Mouse (Mus musculus): ENCODE results near the gene Pten. TPM values are rescaled to one million over a fixed set of nuclear protein-coding genes. Genes with fewer than 3 reads are reported as not detected.

Pten gene
- polyA plus RNA-seq, 1 experiment from 2014 or later = 13.7 TPM

- no peaks in the 10 kb centered on the region for H3K4me1 ChIP-seq
- WGBS = 91% methylated on average over 2 of the region's 2 CpGs
Measured at GRCm38 (mm10) chr19:32829871-32830270, 72.6 kb downstream of the Pten start.

DNA sequence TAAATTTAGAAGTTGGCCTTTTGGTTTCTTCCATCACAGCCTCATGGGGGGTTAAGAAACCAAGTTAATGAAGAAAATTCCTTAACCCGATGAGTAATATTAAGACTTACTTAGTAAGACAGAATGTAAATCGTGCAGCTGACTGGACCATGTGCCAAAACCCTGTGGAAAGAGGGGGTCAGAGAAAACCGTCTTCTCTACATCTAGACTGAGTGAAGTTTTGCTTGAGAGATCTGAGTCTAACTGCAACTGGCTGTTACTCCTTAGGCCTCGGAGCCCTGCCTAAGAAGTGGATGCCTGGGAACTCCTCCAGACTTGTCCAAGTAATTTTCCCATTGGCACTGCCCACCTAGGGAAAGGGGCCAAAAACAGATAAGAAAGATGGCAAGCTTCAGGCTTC, 74.0 kb downstream of the Pten start:
- H3K36me3 ChIP-seq = no peaks in the 10 kb centered on the region
- H3K4me1 ChIP-seq = no peaks in the 10 kb centered on the region
- H3K27ac ChIP-seq (replicated peaks) = no peak overlapping the region
- H3K9me3 ChIP-seq = no peaks in the 10 kb centered on the region
- H3K27me3 ChIP-seq = no peaks in the 10 kb centered on the region
- ATAC-seq (ENCODE audit: low FRiP score, low read depth) = no peak
- WGBS = 93% methylated on average over 4 of the region's 4 CpGs
- no peak overlapping the region for H3K9ac ChIP-seq (replicated peaks)
- H3K4me3 ChIP-seq = no peak overlapping the region
- no peak overlapping the region for H3K4me2 ChIP-seq (replicated peaks)

More at GRCm38 (mm10) chr19:32829871-32830270, 72.6 kb downstream of the Pten start:
- Histone ChIP-seq H3K9ac (replicated peaks) (no peak overlapping the region), H3K4me3 (no peak overlapping the region), H3K9me3 (no peaks in the 10 kb centered on the region), H3K27ac (replicated peaks) (no peak overlapping the region), H3K27me3 (no peaks in the 10 kb centered on the region), H3K36me3 (no peaks in the 10 kb centered on the region), H3K4me2 (replicated peaks) (no peak overlapping the region)
- ATAC-seq (ENCODE audit: low FRiP score, low read depth) = no peak

DNA sequence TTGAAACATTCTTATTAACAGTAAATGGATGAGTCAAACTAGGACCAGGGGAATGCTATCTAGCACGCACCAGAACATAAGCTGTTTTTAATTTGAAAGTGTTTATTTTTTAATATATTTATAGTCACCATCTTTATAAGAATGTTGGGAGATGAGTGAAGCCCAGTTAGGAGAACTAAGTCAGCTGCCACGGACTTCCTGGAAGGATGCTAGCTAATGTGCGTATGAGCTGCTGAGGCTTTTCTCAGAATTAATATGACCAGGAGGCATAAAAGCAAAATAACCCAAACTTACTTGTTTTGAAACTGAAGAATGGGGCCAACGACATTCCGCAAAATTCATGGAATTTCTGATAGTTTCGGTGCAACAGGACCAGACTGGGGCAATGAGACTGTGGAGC, 83.2 kb downstream of the Pten start:
- H3K4me3 ChIP-seq = no peak overlapping the region
- H3K36me3 ChIP-seq = no peaks in the 10 kb centered on the region
- H3K27ac ChIP-seq (replicated peaks) = no peak overlapping the region
- no peaks in the 10 kb centered on the region for H3K27me3 ChIP-seq
- H3K4me1 ChIP-seq = no peaks in the 10 kb centered on the region
- WGBS = 92% methylated on average over 6 of the region's 6 CpGs
- no peak overlapping the region for H3K9ac ChIP-seq (replicated peaks)
- ATAC-seq (ENCODE audit: low FRiP score, low read depth) = no peak
- H3K9me3 ChIP-seq = 0 out of 2 replicates have a peak, but pooled peaks cover 4% of the 10 kb centered on the region
- no peak overlapping the region for H3K4me2 ChIP-seq (replicated peaks)

DNA sequence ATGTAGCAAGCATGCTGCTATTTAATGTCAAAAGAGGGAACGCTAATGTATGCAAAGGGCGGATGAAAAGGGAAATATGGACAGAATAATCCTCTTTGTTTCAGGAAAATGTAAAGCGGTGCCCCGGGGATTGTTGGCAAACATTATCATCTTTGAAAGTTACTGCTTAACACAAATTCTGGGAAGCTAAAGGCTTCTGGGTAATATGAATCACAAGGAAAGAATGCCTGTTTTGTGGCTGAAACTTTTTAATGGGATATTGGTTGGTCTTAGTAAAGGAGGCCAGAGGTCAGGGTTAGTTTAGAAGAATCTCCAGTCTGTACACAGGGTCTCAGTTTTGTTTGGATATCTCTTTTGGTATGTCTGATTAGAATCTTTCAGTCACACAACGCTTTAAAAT, 87.2 kb downstream of the Pten start:
- H3K9ac ChIP-seq (replicated peaks) = no peak overlapping the region
- H3K4me3 ChIP-seq = no peak overlapping the region
- WGBS = 74% methylated on average over 5 of the region's 5 CpGs
- no peak overlapping the region for H3K27ac ChIP-seq (replicated peaks)
- H3K36me3 ChIP-seq = no peaks in the 10 kb centered on the region
- no peaks in the 10 kb centered on the region for H3K27me3 ChIP-seq
- H3K4me1 ChIP-seq = no peaks in the 10 kb centered on the region
- H3K4me2 ChIP-seq (replicated peaks) = no peak overlapping the region
- H3K9me3 ChIP-seq = no peaks in the 10 kb centered on the region
- no peak for ATAC-seq (ENCODE audit: low FRiP score, low read depth)

GRCm38 (mm10) chr19:32848041-32848440, 90.7 kb downstream of the Pten start:
- Histone ChIP-seq H3K9me3 (no peaks in the 10 kb centered on the region), H3K27ac (replicated peaks) (no peak overlapping the region), H3K27me3 (no peaks in the 10 kb centered on the region), H3K4me3 (no peak overlapping the region), H3K9ac (replicated peaks) (no peak overlapping the region), H3K4me1 (no peaks in the 10 kb centered on the region), H3K36me3 (no peaks in the 10 kb centered on the region), H3K4me2 (replicated peaks) (no peak overlapping the region)
- ATAC-seq (ENCODE audit: low FRiP score, low read depth) = no peak
- 82% methylated on average over 3 of the region's 3 CpGs for WGBS

DNA sequence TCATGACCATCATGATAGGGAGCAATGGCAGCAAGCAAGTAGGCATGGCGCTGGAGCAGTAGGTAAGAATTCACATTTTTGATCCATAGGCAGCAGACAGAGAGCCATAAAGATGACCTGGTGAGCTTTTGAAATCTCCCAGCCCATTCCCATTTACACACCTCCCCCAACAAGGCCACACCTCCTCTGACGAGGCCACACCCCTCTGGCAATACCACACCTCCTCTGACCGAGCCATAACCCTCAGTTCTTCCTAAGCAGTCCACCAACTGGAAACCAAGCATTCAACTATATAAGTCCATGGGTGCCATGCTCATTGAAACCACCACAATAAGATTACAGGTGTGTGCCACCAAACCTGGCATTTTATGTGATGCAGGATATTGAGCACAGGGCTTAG, 95.0 kb downstream of the Pten start:
- no peaks in the 10 kb centered on the region for H3K27me3 ChIP-seq
- no peak overlapping the region for H3K9ac ChIP-seq (replicated peaks)
- no peak for ATAC-seq (ENCODE audit: low FRiP score, low read depth)
- H3K4me2 ChIP-seq (replicated peaks) = no peak overlapping the region
- no peaks in the 10 kb centered on the region for H3K9me3 ChIP-seq
- H3K36me3 ChIP-seq = no peaks in the 10 kb centered on the region
- WGBS = 77% methylated on average over 3 of the region's 3 CpGs
- H3K27ac ChIP-seq (replicated peaks) = no peak overlapping the region
- H3K4me1 ChIP-seq = no peaks in the 10 kb centered on the region
- no peak overlapping the region for H3K4me3 ChIP-seq

DNA sequence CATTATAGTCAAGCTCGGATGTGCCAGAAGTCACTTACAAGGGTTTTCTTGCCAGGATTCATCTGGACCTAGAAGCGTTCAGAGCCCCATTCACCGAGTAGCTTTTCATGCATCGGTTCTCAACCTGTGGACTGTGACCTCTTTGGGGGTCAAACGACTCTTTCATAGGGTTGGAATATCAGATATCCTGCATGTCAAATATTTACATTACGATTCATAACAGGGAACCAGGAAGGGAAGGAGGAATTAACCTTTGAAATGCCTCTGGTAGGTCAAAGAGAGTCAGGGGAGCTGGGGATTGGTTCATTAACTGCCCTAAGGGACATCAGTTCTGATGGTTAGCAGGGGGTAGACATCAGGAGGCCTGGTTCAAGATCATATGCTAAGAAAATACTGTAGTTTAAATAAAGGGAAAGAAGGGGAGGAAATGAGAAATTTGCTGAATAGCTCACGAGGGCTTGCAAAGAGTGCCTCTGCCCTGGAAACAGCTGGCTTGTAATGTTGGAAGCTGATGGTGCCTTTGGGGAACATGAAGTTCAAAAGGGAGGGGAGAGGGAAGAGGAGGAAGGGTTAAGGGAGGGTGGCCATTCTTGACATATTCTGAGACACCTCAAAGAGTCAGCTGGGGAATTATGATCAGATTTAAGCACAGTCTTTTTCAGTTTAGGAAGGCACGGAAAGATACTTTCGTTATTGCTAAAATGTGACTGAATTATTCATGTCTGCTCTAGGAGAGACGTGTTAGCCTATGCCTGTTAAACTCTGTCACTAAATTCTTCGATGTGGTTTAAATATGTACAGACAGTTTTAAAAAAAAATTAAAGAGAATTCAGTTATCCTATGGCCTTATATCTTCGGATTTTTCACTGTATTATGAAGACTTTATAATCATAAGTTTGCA, 104.6 kb downstream of the Pten start:
- 75% methylated on average over 12 of the region's 12 CpGs for WGBS
- H3K36me3 ChIP-seq = no peaks in the 10 kb centered on the region
- H3K4me2 ChIP-seq (replicated peaks) = no peak overlapping the region
- peaks cover 5% of the 10 kb centered on the region for H3K4me1 ChIP-seq
- H3K4me3 ChIP-seq = no peak overlapping the region
- no peak overlapping the region for H3K9ac ChIP-seq (replicated peaks)
- no peaks in the 10 kb centered on the region for H3K9me3 ChIP-seq
- no peak overlapping the region for H3K27ac ChIP-seq (replicated peaks)
- ATAC-seq (ENCODE audit: low FRiP score, low read depth) = no peak
- H3K27me3 ChIP-seq = 0 out of 2 replicates have a peak, but pooled peaks cover 11% of the 10 kb centered on the region

- Histone ChIP-seq H3K9me3 (no peaks in the 10 kb centered on the region), H3K4me1 (peaks cover 14% of the 10 kb centered on the region), H3K4me3 (peak overlapping the region; percentile 25), H3K27ac (replicated peaks) (no peak overlapping the region), H3K9ac (replicated peaks) (no peak overlapping the region), H3K4me2 (replicated peaks) (peak overlapping the region; percentile 53), H3K36me3 (no peaks in the 10 kb centered on the region), H3K27me3 (peaks cover 14% of the 10 kb centered on the region; the same call in 1 of the 2 replicates)
- peak; percentile 63 for ATAC-seq (ENCODE audit: low FRiP score, low read depth)
- WGBS = 2% methylated on average over 13 of the region's 13 CpGs
Measured at GRCm38 (mm10) chr19:32866765-32867164, 109.5 kb downstream of the Pten start.

DNA sequence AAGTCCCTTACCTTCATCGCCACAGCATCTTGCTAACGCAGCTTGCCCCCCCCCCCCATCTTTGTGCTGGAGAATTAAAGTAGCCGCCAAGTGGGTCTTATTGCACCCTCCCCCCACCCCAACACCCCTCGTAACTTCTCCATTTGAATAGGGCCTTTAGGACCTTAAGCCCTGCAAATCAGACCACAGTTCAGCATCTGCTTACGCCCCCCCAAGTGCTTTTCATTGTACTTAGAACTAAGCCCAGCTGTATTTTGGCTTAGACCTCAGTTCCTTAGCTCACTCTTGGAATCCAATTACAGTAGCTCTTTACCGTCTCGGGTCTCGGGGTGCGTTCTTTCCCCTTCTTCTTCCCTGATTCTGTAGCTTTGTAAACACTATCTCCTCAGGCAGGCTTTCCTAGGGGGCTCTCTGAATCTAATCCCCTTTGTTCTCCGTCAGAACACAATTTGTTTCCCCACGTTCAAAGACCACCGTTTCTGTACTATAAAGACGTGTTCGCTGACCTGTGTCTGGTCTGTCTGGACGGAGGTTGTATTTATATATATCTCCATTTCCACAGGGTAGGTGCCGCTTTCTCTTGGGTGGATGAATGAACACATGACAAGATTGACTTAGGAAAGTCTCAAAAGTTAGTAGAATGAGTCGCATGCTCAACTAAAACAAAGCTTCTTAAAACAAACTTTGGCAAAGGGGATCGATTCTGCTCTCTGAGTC, 110.0 kb downstream of the Pten start:
- no peaks in the 10 kb centered on the region for H3K36me3 ChIP-seq
- H3K27ac ChIP-seq (replicated peaks) = no peak overlapping the region
- peak overlapping the region; percentile 53 for H3K4me2 ChIP-seq (replicated peaks)
- peak; percentile 78 for ATAC-seq (ENCODE audit: low FRiP score, low read depth)
- H3K4me3 ChIP-seq = peak overlapping the region; percentile 25
- under 1% methylated on average over 18 of the region's 18 CpGs for WGBS
- peaks cover 14% of the 10 kb centered on the region; the same call in 1 of the 2 replicates for H3K27me3 ChIP-seq
- H3K9me3 ChIP-seq = no peaks in the 10 kb centered on the region
- peaks cover 14% of the 10 kb centered on the region for H3K4me1 ChIP-seq
- H3K9ac ChIP-seq (replicated peaks) = no peak overlapping the region

DNA sequence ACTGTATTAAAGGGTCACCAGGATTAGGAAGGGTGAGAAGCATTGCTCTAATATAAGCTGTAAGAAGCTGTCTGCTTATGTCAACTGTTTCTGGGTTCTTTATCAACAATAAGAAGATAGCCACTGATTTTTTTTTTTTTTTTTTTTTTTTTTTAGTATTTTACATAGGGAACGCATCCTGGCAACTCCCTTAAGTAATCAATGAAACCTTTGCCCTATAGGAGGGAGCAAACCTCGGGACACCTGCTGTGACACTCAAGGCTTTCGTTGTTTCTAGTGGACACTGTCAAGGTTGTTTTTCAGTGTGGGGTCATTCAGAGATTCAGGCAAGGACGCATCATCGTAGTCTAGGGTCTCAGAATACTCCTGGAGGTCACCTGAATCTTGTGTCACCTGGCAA, 111.3 kb downstream of the Pten start:
- Histone ChIP-seq H3K9ac (replicated peaks) (no peak overlapping the region), H3K9me3 (no peaks in the 10 kb centered on the region), H3K4me3 (no peak overlapping the region), H3K36me3 (no peaks in the 10 kb centered on the region), H3K27ac (replicated peaks) (no peak overlapping the region), H3K4me2 (replicated peaks) (no peak overlapping the region), H3K4me1 (peaks cover 14% of the 10 kb centered on the region), H3K27me3 (peaks cover 14% of the 10 kb centered on the region; the same call in 1 of the 2 replicates)
- ATAC-seq (ENCODE audit: low FRiP score, low read depth) = no peak
- 38% methylated on average over 5 of the region's 5 CpGs for WGBS

- H3K4me1 ChIP-seq = peaks cover 14% of the 10 kb centered on the region
- H3K27me3 ChIP-seq = peaks cover 14% of the 10 kb centered on the region; the same call in 1 of the 2 replicates
- ATAC-seq (ENCODE audit: low FRiP score, low read depth) = no peak
- 46% methylated on average over 10 of the region's 10 CpGs for WGBS
- H3K9me3 ChIP-seq = no peaks in the 10 kb centered on the region
- H3K4me2 ChIP-seq (replicated peaks) = no peak overlapping the region
- no peak overlapping the region for H3K4me3 ChIP-seq
- H3K9ac ChIP-seq (replicated peaks) = no peak overlapping the region
- H3K27ac ChIP-seq (replicated peaks) = no peak overlapping the region
- H3K36me3 ChIP-seq = no peaks in the 10 kb centered on the region
Measured at GRCm38 (mm10) chr19:32869053-32869680, 111.9 kb downstream of the Pten start.

All from midbrain, embryonic 12.5 days (tissue).